Mouse (Mus musculus) embryonic facial prominence, embryonic 11.5 days (tissue): ENCODE measurements at regions not wholly inside any gene's neighbourhood (a gene's known extent, or its start where the extent isn't known, plus 50 kb on each side); places are given as distances from the start of the nearest gene placed in this dataset.

Source experiments
- ATAC-seq: fragments of 200-750 bp; cut with Nextera tagmentation; replicated peaks from 2 replicates; pipeline ENCODE4 v1.8.0; 2017; ENCODE audit warnings: low read depth; ENCODE audit not compliant: insufficient number of reproducible peaks, low FRiP score, low TSS enrichment
- DNase-seq: peaks from one replicate; pipeline ENCODE4 v3.0.0-alpha.2; 2015; ENCODE audit warnings: low spot score
- H3K27ac ChIP-seq: fragments of 300-500 bp; sonication (generic); replicated peaks from 2 replicates; pipeline ENCODE4 v1.5.1; 2014; ENCODE audit warnings: mild to moderate bottlenecking, low read depth, low read length, control low read depth
- H3K27me3 ChIP-seq: fragments of 300-500 bp; sonication (generic); 2 replicates; pipeline ENCODE4 v1.6.1; 2014; ENCODE audit warnings: mild to moderate bottlenecking, low read length, moderate library complexity, mixed read lengths; ENCODE audit not compliant: control insufficient read depth, insufficient read depth
- H3K36me3 ChIP-seq: fragments of 300-500 bp; sonication (generic); replicated peaks from 2 replicates; pipeline ENCODE4 v1.6.1; 2014; ENCODE audit warnings: low read depth, mild to moderate bottlenecking, low read length, moderate library complexity, mixed read lengths; ENCODE audit not compliant: control insufficient read depth, insufficient read depth
- H3K4me1 ChIP-seq: fragments of 300-500 bp; sonication (generic); 2 replicates; pipeline ENCODE4 v1.6.1; 2014; ENCODE audit warnings: low read length, mixed read lengths; ENCODE audit not compliant: control insufficient read depth, insufficient read depth
- H3K4me2 ChIP-seq: fragments of 300-500 bp; sonication (generic); 2 replicates; pipeline ENCODE4 v1.6.1; 2014; ENCODE audit warnings: low read depth, mild to moderate bottlenecking, control low read depth, low read length, moderate library complexity
- H3K4me3 ChIP-seq: fragments of 300-500 bp; sonication (generic); 2 replicates; pipeline ENCODE4 v1.5.1; 2014; ENCODE audit warnings: low read depth, low read length, control low read depth
- H3K9ac ChIP-seq: fragments of 300-500 bp; sonication (generic); replicated peaks from 2 replicates; pipeline ENCODE4 v1.6.1; 2014; ENCODE audit warnings: mild to moderate bottlenecking, control low read depth, low read length
- H3K9me3 ChIP-seq: fragments of 300-500 bp; sonication (generic); replicated peaks from 2 replicates; pipeline ENCODE4 v1.6.1; 2016; ENCODE audit warnings: mild to moderate bottlenecking, low read length, inconsistent platforms, mixed read lengths; ENCODE audit not compliant: control insufficient read depth
- WGBS: fragments of 180-500 bp; shearing (Covaris S2); extraction: QIAGEN DNeasy Blood & Tissue Kit; methylation state at CpG from one replicate; pipeline ENCODE4 v1.1.7; 2014; 5-methylcytosine and 5-hydroxymethylcytosine counted together

DNA sequence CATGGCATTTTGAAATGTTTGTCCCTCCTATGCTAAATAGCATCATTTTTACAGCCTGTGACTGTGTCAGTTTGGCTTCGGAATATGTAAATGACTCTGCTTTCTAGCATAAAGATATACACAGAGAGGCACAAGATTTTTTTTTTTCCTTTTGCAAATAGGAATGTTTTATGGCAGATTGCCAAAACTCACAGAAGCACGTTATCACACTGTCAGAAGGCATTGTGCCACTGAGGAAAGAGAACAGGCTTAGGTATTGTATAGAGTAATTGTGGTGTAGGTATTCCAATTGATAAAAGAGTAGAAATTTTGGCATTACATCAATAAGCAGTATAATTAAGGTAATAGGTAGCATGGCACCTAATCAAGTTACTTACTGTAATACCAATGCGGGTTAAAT, 988.5 kb upstream of the Tenm2 start:
- WGBS, result 77% methylated on average over 3 of the region's 3 CpGs

DNA sequence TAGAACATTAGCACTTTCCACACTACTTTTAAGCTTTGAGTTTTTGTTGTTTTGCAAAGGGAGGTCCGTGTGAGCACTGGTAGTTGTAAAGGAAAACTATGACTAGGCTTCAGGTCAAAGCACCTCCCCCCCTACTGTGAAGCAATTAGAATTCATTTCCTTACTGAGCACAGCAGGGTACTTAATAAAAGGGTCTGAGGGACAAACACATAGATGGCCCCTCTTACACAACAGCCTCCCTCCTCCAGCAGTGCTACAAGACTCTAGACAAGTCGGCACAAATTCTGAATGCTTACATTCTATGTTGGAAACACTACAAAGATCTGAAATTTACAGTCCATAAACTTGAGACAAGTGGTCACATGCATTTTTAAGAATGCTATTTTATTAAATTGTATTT, 967.6 kb upstream of the Tenm2 start:
- Histone ChIP-seq H3K27ac (no peak overlapping the region), H3K4me2 (no peak overlapping the region), H3K9ac (no peak overlapping the region), H3K9me3 (no peaks in the 10 kb centered on the region), H3K27me3 (no peaks in the 10 kb centered on the region), H3K4me3 (no peak overlapping the region), H3K36me3 (no peaks in the 10 kb centered on the region), H3K4me1 (no peaks in the 10 kb centered on the region)
- 40% methylated on average over 2 of the region's 2 CpGs for WGBS
- DNase-seq (no peak), ATAC-seq (no peak)

More for the DNA sequence above, 988.5 kb upstream of the Tenm2 start:
- ATAC-seq, result no peak
- Histone ChIP-seq H3K4me1 (no peaks in the 10 kb centered on the region), H3K4me3 (no peak overlapping the region), H3K27me3 (no peaks in the 10 kb centered on the region), H3K9ac (no peak overlapping the region), H3K4me2 (no peak overlapping the region), H3K36me3 (no peaks in the 10 kb centered on the region), H3K9me3 (no peaks in the 10 kb centered on the region), H3K27ac (no peak overlapping the region)
- peak; percentile 1 for DNase-seq

DNA sequence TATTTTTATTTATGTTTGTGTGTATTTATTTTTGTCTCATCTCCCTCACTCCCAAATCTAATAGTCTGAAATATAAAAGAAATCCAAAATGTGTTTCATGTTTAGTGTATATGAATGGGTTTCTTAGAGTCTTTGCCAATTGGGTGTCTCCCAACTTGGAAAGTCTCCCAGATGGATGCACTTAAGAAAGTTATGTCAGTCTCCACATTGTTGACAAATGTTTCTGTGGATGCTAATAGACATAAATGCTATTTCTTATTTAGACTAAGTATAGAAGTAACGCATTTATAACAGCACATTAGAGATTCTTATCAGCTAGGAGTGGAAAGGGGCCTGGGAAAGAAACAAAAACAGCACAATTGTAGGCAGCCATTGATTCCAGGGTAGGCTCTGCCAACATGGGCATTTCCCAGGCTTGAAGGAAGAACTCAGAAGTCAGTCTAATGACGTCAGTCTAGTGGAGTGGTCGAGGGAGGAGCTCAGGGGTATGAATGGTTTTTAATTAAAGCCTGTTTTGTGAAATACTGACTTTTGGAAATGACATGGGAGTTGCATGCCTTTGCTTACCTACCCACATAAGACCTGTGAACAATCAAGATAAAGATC, 965.5 kb upstream of the Tenm2 start:
- Histone ChIP-seq H3K36me3 (no peaks in the 10 kb centered on the region), H3K27me3 (no peaks in the 10 kb centered on the region), H3K9ac (no peak overlapping the region), H3K9me3 (no peaks in the 10 kb centered on the region), H3K4me2 (no peak overlapping the region), H3K27ac (no peak overlapping the region), H3K4me3 (no peak overlapping the region), H3K4me1 (no peaks in the 10 kb centered on the region)
- ATAC-seq (no peak), DNase-seq (no peak)
- WGBS, result 78% methylated on average over 3 of the region's 3 CpGs

- H3K9me3 ChIP-seq, result no peaks in the 10 kb centered on the region
- WGBS, result 54% methylated on average over 5 of the region's 5 CpGs
- H3K36me3 ChIP-seq, result no peaks in the 10 kb centered on the region
- no peak overlapping the region for H3K4me2 ChIP-seq
- H3K9ac ChIP-seq, result no peak overlapping the region
- no peak overlapping the region for H3K4me3 ChIP-seq
- no peaks in the 10 kb centered on the region for H3K4me1 ChIP-seq
- DNase-seq (no peak), ATAC-seq (no peak)
- no peak overlapping the region for H3K27ac ChIP-seq
- no peaks in the 10 kb centered on the region for H3K27me3 ChIP-seq
Observed at GRCm38 (mm10) chr11:38193719-38194118, 958.0 kb upstream of the Tenm2 start.

DNA sequence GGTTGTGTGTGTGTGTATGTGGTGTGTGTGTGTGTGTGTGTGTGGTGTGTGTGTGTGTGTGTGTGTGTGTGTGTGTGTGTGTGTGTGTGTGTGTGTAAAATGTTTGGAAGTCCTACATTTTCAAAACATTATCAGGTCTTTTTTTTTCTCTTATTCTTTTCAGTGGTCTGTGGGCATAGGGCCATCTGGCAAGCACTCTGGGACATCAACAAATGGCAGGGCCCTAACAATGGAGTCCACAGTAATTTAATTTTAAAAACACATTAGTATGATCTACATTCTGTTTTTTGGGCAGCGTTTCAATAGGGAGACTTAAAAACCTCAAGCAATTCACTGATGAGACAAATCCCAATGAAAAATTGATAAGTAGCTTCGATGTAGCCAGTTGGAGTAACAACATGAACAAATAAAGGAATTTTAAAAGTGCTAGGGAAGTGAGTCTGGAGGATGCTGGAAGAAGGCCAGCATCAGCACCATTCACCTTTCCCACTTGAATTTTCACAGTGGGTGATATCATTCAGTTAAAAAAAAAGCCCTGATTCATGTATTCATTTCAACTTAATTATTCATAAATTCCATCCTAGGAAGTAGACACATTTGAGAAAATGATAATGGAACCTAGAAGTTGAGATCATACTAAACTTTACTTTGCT, 956.3 kb upstream of the Tenm2 start:
- Histone ChIP-seq H3K9ac (no peak overlapping the region), H3K27me3 (no peaks in the 10 kb centered on the region), H3K4me2 (no peak overlapping the region), H3K9me3 (no peaks in the 10 kb centered on the region), H3K36me3 (no peaks in the 10 kb centered on the region), H3K4me1 (no peaks in the 10 kb centered on the region), H3K27ac (no peak overlapping the region), H3K4me3 (no peak overlapping the region)
- DNase-seq, result no peak
- ATAC-seq, result no peak
- WGBS, result 86% methylated on average over 2 of the region's 2 CpGs

GRCm38 (mm10) chr11:38191437-38191836, 955.7 kb upstream of the Tenm2 start:
- ATAC-seq (no peak), DNase-seq (no peak)
- Histone ChIP-seq H3K9me3 (no peaks in the 10 kb centered on the region), H3K36me3 (no peaks in the 10 kb centered on the region), H3K27me3 (no peaks in the 10 kb centered on the region), H3K4me1 (no peaks in the 10 kb centered on the region), H3K4me3 (no peak overlapping the region), H3K9ac (no peak overlapping the region), H3K4me2 (no peak overlapping the region), H3K27ac (no peak overlapping the region)
- 75% methylated on average over 3 of the region's 3 CpGs for WGBS

GRCm38 (mm10) chr11:38170721-38171120, 935.0 kb upstream of the Tenm2 start:
- Histone ChIP-seq H3K9me3 (no peaks in the 10 kb centered on the region), H3K27me3 (no peaks in the 10 kb centered on the region), H3K36me3 (no peaks in the 10 kb centered on the region), H3K9ac (no peak overlapping the region), H3K4me2 (no peak overlapping the region), H3K4me3 (no peak overlapping the region), H3K4me1 (no peaks in the 10 kb centered on the region), H3K27ac (no peak overlapping the region)
- ATAC-seq (no peak), DNase-seq (no peak)
- WGBS, result 78% methylated on average over 1 of the region's 1 CpGs

GRCm38 (mm10) chr11:38158310-38158709, 922.5 kb upstream of the Tenm2 start:
- Histone ChIP-seq H3K27me3 (no peaks in the 10 kb centered on the region), H3K4me3 (no peak overlapping the region), H3K27ac (no peak overlapping the region), H3K4me2 (no peak overlapping the region), H3K4me1 (no peaks in the 10 kb centered on the region), H3K9me3 (no peaks in the 10 kb centered on the region), H3K9ac (no peak overlapping the region), H3K36me3 (no peaks in the 10 kb centered on the region)
- ATAC-seq (no peak), DNase-seq (no peak)
- 92% methylated on average over 4 of the region's 4 CpGs for WGBS
